Mouse (Mus musculus) megakaryocyte-erythroid progenitor cell, adult 5-6 weeks (primary cell): ENCODE measurements around the gene Zpr1. TPM values are rescaled to one million over a fixed set of nuclear protein-coding genes. Genes with fewer than 3 reads are reported as not detected.

ENCODE experiments used
- ATAC-seq: replicated peaks from 2 replicates; pipeline ENCODE4 v1.8.0; 2016; ENCODE audit warnings: mild to moderate bottlenecking, inconsistent platforms; ENCODE audit not compliant: severe bottlenecking, poor library complexity, low FRiP score, low TSS enrichment
- total RNA-seq, 2 experiments: library from RNA; stranded (forward) in 1 of 2; stranded (reverse) in 1 of 2; fragments of 200-1000, 215-1000 nt in 1 of 2; fragments of >200 nt in 1 of 2; fragmentation: Nextera tagmentation in 1 of 2; gene quantifications; 2 replicates each; pipeline ENCODE4 v1.2.3; 2014 to 2017

The Zpr1 gene
- total RNA-seq (2014; fragmentation: Nextera tagmentation): 74.5 and 83.1 TPM in 2 replicates
- 44.6 and 76.4 TPM in 2 replicates for total RNA-seq (2017)

- ATAC-seq: peak; percentile 93
Observed at GRCm38 (mm10) chr9:46272677-46273454, at the start of gene Zpr1. Gene Zpr1, plus strand, starts transcription at chr9:46273064.

- no peak for ATAC-seq
Observed at GRCm38 (mm10) chr9:46223090-46223489, 49.8 kb upstream of the Zpr1 start.

GRCm38 (mm10) chr9:46224101-46224500 is 48.8 kb upstream of the Zpr1 start:
- ATAC-seq: no peak

GRCm38 (mm10) chr9:46224945-46225660 is 47.8 kb upstream of the Zpr1 start:
- no peak for ATAC-seq

GRCm38 (mm10) chr9:46227064-46227614 is 45.7 kb upstream of the Zpr1 start:
- no peak for ATAC-seq

- no peak for ATAC-seq
Observed at GRCm38 (mm10) chr9:46228491-46228890, 44.4 kb upstream of the Zpr1 start, which contains the start of gene Apoa1. Gene Apoa1, plus strand, starts transcription at chr9:46228580.

- ATAC-seq: peak; percentile 89
Observed at GRCm38 (mm10) chr9:46229573-46230449, 43.1 kb upstream of the Zpr1 start.

GRCm38 (mm10) chr9:46230450-46230975 is 42.4 kb upstream of the Zpr1 start:
- ATAC-seq: no peak

- ATAC-seq: no peak
Observed at GRCm38 (mm10) chr9:46235196-46235595, 37.7 kb upstream of the Zpr1 start.

GRCm38 (mm10) chr9:46235596-46235648 is 37.4 kb upstream of the Zpr1 start, which contains the start of gene Apoc3:
Gene Apoc3, minus strand, starts transcription at chr9:46235636.
- ATAC-seq: no peak

GRCm38 (mm10) chr9:46235649-46236048 is 37.2 kb upstream of the Zpr1 start:
- no peak for ATAC-seq

- no peak for ATAC-seq
Observed at GRCm38 (mm10) chr9:46238850-46239249, 34.0 kb upstream of the Zpr1 start.

GRCm38 (mm10) chr9:46240526-46241153 is 32.2 kb upstream of the Zpr1 start, which contains the start of gene Apoa4:
Gene Apoa4, plus strand, starts transcription at chr9:46240696.
- ATAC-seq: no peak

GRCm38 (mm10) chr9:46241818-46242217 is 31.0 kb upstream of the Zpr1 start:
- ATAC-seq: no peak

GRCm38 (mm10) chr9:46243122-46243521 is 29.7 kb upstream of the Zpr1 start:
- ATAC-seq: no peak

- no peak for ATAC-seq
Observed at GRCm38 (mm10) chr9:46243584-46243983, 29.3 kb upstream of the Zpr1 start.

GRCm38 (mm10) chr9:46246752-46247324 is 26.0 kb upstream of the Zpr1 start:
- peak; percentile 81 for ATAC-seq

- ATAC-seq: no peak
Observed at GRCm38 (mm10) chr9:46256177-46256576, 16.7 kb upstream of the Zpr1 start.
